Mouse (Mus musculus): ENCODE results near the gene Dpagt1. TPM values are rescaled to one million over a fixed set of nuclear protein-coding genes. Genes with fewer than 3 reads are reported as not detected.
A peak's percentile ranks its signal among the peaks of the same experiment; 100 is the strongest.
"Not testable (repeated sequence)": the region's sequence is repeated elsewhere in the genome, so short reads cannot be mapped to it uniquely, and the experiment has no call there.

Dpagt1 gene
- polyA plus RNA-seq, 1 experiment from 2014 or later: 39.1 TPM

GRCm38 (mm10) chr9:44319105-44319886, 6.5 kb upstream of the Dpagt1 start:
- no peak for ATAC-seq (ENCODE audit: insufficient number of reproducible peaks, insufficient read depth, low FRiP score, low TSS enrichment)
- H3K27me3 ChIP-seq: no peaks in the 10 kb centered on the region
- H3K9ac ChIP-seq: peak overlapping the region; percentile 89
- H3K4me2 ChIP-seq (replicated peaks): peak overlapping the region; percentile 92
- peaks cover 19% of the 10 kb centered on the region for H3K4me1 ChIP-seq
- peak overlapping the region; percentile 57; the same call in 1 of the 2 replicates for H3K27ac ChIP-seq
- H3K4me3 ChIP-seq: peak overlapping the region; percentile 91
- WGBS: 2% methylated on average over 37 of the region's 37 CpGs
- peaks cover 30% of the 10 kb centered on the region for H3K36me3 ChIP-seq
- no peaks in the 10 kb centered on the region for H3K9me3 ChIP-seq

GRCm38 (mm10) chr9:44319887-44320798, 5.7 kb upstream of the Dpagt1 start, which contains the start of gene C2cd2l:
C2cd2l (minus strand) TSS chr9:44320285.
- WGBS: under 1% methylated on average over 67 of the region's 67 CpGs
- H3K36me3 ChIP-seq: peaks cover 22% of the 10 kb centered on the region
- peak within 1 kb of the TSS; percentile 58; the same call in 1 of the 2 replicates for H3K27ac ChIP-seq

DNA sequence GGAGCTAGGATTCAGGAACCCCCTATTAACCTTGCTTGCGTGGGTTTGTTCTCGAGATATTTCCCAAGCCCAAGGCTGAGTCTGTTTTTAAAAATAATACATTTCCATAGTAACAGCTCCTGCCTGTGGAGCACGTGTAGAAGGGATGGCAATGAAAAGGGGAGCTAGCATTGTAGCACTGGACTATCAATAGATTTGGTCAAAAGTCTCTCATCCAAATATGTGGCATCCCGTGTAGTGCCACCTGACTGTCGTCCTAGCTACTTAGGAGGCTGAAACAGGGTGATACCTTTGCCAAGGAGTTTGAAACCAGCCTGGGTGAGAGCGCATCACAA, 5.1 kb upstream of the Dpagt1 start:
- H3K9me3 ChIP-seq: no peaks in the 10 kb centered on the region
- no peaks in the 10 kb centered on the region for H3K27me3 ChIP-seq
- ATAC-seq (ENCODE audit: insufficient number of reproducible peaks, insufficient read depth, low FRiP score, low TSS enrichment): peak; percentile 4; the same call in 1 of the 2 replicates
- peaks cover 16% of the 10 kb centered on the region for H3K36me3 ChIP-seq
- H3K4me3 ChIP-seq: peak overlapping the region; percentile 91
- peak overlapping the region; percentile 89; the same call in 1 of the 2 replicates for H3K9ac ChIP-seq
- H3K4me2 ChIP-seq (replicated peaks): peak overlapping the region; percentile 92
- peaks cover 21% of the 10 kb centered on the region for H3K4me1 ChIP-seq
- 0 out of 2 replicates have a peak overlapping the region, but pooled peaks have one; percentile 58 for H3K27ac ChIP-seq
- 20% methylated on average over 6 of the region's 6 CpGs for WGBS

More at GRCm38 (mm10) chr9:44319887-44320798, 5.7 kb upstream of the Dpagt1 start, which contains the start of gene C2cd2l:
- Histone ChIP-seq H3K9ac (peak within 1 kb of the TSS; percentile 89), H3K4me3 (peak within 1 kb of the TSS; percentile 91), H3K4me1 (peaks cover 19% of the 10 kb centered on the region), H3K27me3 (no peaks in the 10 kb centered on the region), H3K4me2 (replicated peaks) (peak within 1 kb of the TSS; percentile 92), H3K9me3 (no peaks in the 10 kb centered on the region)
- peak; percentile 98 for ATAC-seq (ENCODE audit: insufficient number of reproducible peaks, insufficient read depth, low FRiP score, low TSS enrichment)

DNA sequence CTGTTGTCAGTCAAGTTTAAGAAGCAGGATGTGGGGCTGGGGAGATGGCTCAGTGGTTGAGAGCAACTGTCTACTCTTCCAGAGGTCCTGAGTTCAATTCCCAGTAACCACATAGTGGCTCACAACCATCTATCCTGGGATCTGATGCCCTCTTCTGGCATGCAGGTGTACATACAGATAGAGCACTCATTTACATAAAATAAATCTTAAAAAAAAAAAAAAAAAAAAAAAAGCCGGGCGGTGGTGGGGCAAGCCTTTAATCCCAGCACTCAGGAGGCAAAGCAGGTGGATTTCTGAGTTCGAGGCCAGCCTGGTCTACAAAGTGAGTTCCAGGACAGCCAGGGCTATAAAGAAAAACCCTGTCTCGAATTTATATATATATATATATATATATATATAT, 2.2 kb upstream of the Dpagt1 start:
- H3K4me2 ChIP-seq (replicated peaks); H3K9me3 ChIP-seq: not testable (repeated sequence)
- 92% methylated on average over 4 of the region's 4 CpGs for WGBS

DNA sequence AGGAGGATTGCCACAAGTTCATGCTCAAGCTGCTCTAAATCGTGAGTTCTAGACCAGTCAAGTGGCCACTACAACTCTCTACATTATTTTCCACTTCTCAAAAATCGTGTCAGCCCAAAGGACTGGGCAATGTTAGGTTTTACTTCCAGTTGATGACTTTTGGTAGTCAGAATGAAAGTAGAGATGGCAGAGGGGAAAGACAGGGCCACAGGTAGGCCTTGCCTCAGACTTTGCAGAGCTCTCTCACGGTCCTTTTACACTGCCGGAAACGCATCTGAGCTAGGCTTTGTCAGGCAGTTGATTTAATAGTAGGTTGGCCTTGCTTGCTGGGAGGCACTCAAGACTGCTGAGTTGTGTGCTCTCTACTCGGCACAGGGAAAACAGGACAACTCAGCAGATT, 1.7 kb upstream of the Dpagt1 start:
- Histone ChIP-seq H3K9me3 (no peaks in the 10 kb centered on the region), H3K9ac (no peak overlapping the region), H3K27ac (no peak overlapping the region), H3K27me3 (no peaks in the 10 kb centered on the region), H3K36me3 (0 out of 2 replicates have a peak, but pooled peaks cover 4% of the 10 kb centered on the region), H3K4me2 (replicated peaks) (no peak overlapping the region), H3K4me1 (peaks cover 20% of the 10 kb centered on the region), H3K4me3 (no peak overlapping the region)
- 81% methylated on average over 6 of the region's 6 CpGs for WGBS
- ATAC-seq (ENCODE audit: insufficient number of reproducible peaks, insufficient read depth, low FRiP score, low TSS enrichment): no peak

More for the DNA sequence above, 2.2 kb upstream of the Dpagt1 start:
- H3K27ac ChIP-seq; H3K36me3 ChIP-seq; H3K27me3 ChIP-seq; H3K9ac ChIP-seq; H3K4me3 ChIP-seq; ATAC-seq (ENCODE audit: insufficient number of reproducible peaks, insufficient read depth, low FRiP score, low TSS enrichment): not testable (repeated sequence)
- H3K4me1 ChIP-seq: peaks cover 24% of the 10 kb centered on the region

- peak overlapping the region; percentile 73; the same call in 1 of the 2 replicates for H3K4me3 ChIP-seq
- H3K27me3 ChIP-seq; ATAC-seq (ENCODE audit: insufficient number of reproducible peaks, insufficient read depth, low FRiP score, low TSS enrichment); H3K9me3 ChIP-seq; H3K9ac ChIP-seq: not testable (repeated sequence)
- H3K36me3 ChIP-seq: peaks cover 13% of the 10 kb centered on the region
- peaks cover 16% of the 10 kb centered on the region for H3K4me1 ChIP-seq
- WGBS: 71% methylated on average over 7 of the region's 8 CpGs
- peak overlapping the region; percentile 90; the same call in 1 of the 2 replicates for H3K27ac ChIP-seq
- peak overlapping the region; percentile 62 for H3K4me2 ChIP-seq (replicated peaks)
Measured at GRCm38 (mm10) chr9:44325032-44325767, 619 bp upstream of the Dpagt1 start.

DNA sequence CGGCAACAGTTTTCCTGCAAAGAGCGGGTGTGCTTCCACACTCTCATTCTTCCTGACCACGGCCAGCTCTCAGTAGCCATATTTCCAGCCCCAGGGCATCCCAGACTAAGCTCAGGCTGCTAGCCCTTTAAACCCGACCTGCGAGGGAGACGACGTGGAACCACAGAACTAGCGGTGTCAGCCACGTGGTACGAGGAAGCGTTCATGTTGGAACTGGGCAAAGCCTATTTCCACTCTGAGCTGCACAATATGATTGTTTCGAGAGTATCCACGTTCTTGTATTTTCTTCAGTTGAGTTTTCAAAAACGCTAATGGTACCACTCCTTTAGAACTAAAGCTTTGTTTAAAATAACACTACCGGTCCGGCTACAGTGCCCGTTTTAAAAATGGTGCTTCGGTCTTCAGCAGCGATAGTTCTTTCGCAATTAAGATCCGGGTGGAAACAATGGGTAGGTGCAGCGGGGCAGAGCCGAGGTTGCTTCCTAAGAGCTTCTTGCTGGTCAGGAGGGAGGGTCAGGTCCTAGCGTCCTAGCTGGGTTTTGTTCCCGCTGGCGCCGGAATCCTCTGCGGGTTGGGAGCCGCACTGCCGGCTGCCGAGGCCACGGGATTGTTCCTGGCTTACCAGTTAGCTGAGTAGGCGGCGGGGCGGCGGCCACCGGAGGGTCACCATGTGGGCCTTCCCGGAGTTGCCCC, 698 bp downstream of the Dpagt1 start:
- H3K9me3 ChIP-seq: no peaks in the 10 kb centered on the region
- H3K4me3 ChIP-seq: peak overlapping the region; percentile 73
- H3K27me3 ChIP-seq: no peaks in the 10 kb centered on the region
- peaks cover 12% of the 10 kb centered on the region for H3K4me1 ChIP-seq
- peak overlapping the region; percentile 91 for H3K9ac ChIP-seq
- peaks cover 24% of the 10 kb centered on the region for H3K36me3 ChIP-seq
- peak overlapping the region; percentile 62 for H3K4me2 ChIP-seq (replicated peaks)
- peak; percentile 80; the same call in 1 of the 2 replicates for ATAC-seq (ENCODE audit: insufficient number of reproducible peaks, insufficient read depth, low FRiP score, low TSS enrichment)
- under 1% methylated on average over 38 of the region's 38 CpGs for WGBS
- H3K27ac ChIP-seq: peak overlapping the region; percentile 90

DNA sequence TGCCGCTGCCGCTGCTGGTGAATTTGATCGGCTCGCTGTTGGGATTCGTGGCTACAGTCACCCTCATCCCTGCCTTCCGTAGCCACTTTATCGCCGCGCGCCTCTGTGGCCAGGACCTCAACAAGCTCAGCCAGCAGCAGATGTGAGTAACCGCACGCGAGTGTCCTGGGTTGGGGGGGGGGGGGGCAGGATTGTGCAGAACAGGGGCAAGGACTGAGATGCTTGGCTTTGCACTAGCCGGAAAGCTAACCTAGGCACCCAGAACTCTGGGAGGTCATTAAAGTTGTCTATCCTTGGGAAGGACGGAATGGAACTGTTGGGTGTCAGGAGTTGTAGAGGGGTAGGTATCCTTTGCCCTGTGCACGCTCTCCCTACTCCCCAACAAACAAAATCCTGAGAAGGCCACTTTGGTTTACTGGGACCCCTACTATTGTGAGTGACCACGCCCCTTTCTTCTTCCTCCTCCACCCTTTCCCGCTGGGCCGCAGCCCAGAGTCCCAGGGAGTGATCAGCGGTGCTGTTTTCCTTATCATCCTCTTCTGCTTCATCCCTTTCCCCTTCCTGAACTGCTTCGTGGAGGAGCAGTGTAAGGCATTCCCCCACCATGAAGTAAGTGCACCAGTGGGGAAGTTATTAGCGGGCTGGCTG, 1.4 kb downstream of the Dpagt1 start:
- peak; percentile 74 for ATAC-seq (ENCODE audit: insufficient number of reproducible peaks, insufficient read depth, low FRiP score, low TSS enrichment)
- no peaks in the 10 kb centered on the region for H3K9me3 ChIP-seq
- H3K4me1 ChIP-seq: peaks cover 12% of the 10 kb centered on the region
- peak overlapping the region; percentile 90 for H3K27ac ChIP-seq
- peaks cover 30% of the 10 kb centered on the region for H3K36me3 ChIP-seq
- H3K27me3 ChIP-seq: no peaks in the 10 kb centered on the region
- peak overlapping the region; percentile 91 for H3K9ac ChIP-seq
- H3K4me2 ChIP-seq (replicated peaks): peak overlapping the region; percentile 62
- peak overlapping the region; percentile 73 for H3K4me3 ChIP-seq
- WGBS: under 1% methylated on average over 22 of the region's 22 CpGs

DNA sequence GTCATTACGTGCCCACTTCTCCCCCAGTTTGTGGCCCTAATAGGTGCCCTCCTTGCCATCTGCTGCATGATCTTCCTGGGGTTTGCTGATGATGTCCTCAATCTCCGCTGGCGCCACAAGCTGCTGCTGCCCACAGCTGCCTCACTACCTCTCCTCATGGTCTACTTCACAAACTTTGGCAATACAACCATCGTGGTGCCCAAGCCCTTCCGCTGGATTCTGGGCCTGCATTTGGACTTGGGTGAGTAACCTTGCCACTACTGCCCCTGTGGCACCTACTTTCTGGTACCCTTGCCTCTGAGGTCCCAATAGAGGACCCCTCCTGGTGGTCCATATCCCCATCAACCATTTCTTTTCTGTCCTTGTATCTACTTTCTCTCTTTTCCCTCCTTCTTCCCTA, 2.1 kb downstream of the Dpagt1 start:
- 88% methylated on average over 5 of the region's 5 CpGs for WGBS
- no peaks in the 10 kb centered on the region for H3K27me3 ChIP-seq
- peak overlapping the region; percentile 62 for H3K4me2 ChIP-seq (replicated peaks)
- H3K9me3 ChIP-seq: no peaks in the 10 kb centered on the region
- H3K36me3 ChIP-seq: peaks cover 36% of the 10 kb centered on the region
- peak overlapping the region; percentile 73 for H3K4me3 ChIP-seq
- H3K27ac ChIP-seq: 0 out of 2 replicates have a peak overlapping the region, but pooled peaks have one; percentile 90
- H3K9ac ChIP-seq: peak overlapping the region; percentile 91; the same call in 1 of the 2 replicates
- ATAC-seq (ENCODE audit: insufficient number of reproducible peaks, insufficient read depth, low FRiP score, low TSS enrichment): no peak
- peaks cover 12% of the 10 kb centered on the region for H3K4me1 ChIP-seq

DNA sequence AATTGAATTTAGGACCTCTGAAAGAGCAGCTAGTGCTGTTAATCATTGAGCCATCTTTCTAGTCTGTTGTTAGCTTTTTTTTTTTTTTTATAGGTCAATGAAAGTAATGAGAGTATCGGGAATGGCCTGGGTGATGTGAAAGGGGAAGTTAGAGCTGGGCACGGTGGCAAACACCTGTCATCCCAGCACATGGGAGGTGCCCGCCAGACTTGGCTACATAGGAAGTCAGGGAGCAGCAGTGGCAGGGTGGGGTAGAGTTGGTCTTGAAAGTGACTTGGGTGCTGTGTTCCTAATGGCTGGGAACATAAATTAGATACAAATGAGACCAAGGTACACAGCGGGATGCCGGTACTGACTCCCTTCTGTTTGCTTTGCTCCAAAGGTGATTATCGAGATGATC, 4.9 kb downstream of the Dpagt1 start:
- peaks cover 47% of the 10 kb centered on the region for H3K36me3 ChIP-seq
- 95% methylated on average over 6 of the region's 6 CpGs for WGBS

More for the DNA sequence above, 4.9 kb downstream of the Dpagt1 start:
- H3K27me3 ChIP-seq: no peaks in the 10 kb centered on the region
- H3K4me3 ChIP-seq: no peak overlapping the region
- peaks cover 10% of the 10 kb centered on the region for H3K4me1 ChIP-seq
- ATAC-seq (ENCODE audit: insufficient number of reproducible peaks, insufficient read depth, low FRiP score, low TSS enrichment): no peak
- H3K4me2 ChIP-seq (replicated peaks): no peak overlapping the region
- no peak overlapping the region for H3K9ac ChIP-seq
- no peaks in the 10 kb centered on the region for H3K9me3 ChIP-seq
- no peak overlapping the region for H3K27ac ChIP-seq

Data from embryonic facial prominence, embryonic 12.5 days (tissue).